Mouse (Mus musculus) bone marrow macrophage, adult 2 months (primary cell): Measurements from ENCODE around the gene Rnaseh2b.

ENCODE experiments used
- CTCF ChIP-seq: IDR thresholded peaks from 2 replicates; pipeline ENCODE4 v1.5.1; 2012; ENCODE audit warnings: low read depth, mild to moderate bottlenecking, low read length, moderate library complexity
- POLR2A ChIP-seq: IDR thresholded peaks from 2 replicates; pipeline ENCODE4 v1.6.1; 2012; ENCODE audit warnings: mild to moderate bottlenecking, low read depth, low read length, borderline replicate concordance

GRCm38 (mm10) chr14:62273604-62274003 lies 18.8 kb upstream of the Rnaseh2b start:
- TF ChIP-seq CTCF (no peak), POLR2A (no peak)
